Mouse (Mus musculus): ENCODE data around the gene Erlin1. TPM values are rescaled to one million over a fixed set of nuclear protein-coding genes. Genes with fewer than 3 reads are reported as not detected.

Erlin1 gene
- total RNA-seq, 2 experiments from 2014 or later, result 59.4 to 84.8 TPM

- no peak for ATAC-seq (ENCODE audit: poor library complexity, severe bottlenecking)
Measured at GRCm38 (mm10) chr19:44000720-44001119, 68.9 kb downstream of the Erlin1 start.

DNA sequence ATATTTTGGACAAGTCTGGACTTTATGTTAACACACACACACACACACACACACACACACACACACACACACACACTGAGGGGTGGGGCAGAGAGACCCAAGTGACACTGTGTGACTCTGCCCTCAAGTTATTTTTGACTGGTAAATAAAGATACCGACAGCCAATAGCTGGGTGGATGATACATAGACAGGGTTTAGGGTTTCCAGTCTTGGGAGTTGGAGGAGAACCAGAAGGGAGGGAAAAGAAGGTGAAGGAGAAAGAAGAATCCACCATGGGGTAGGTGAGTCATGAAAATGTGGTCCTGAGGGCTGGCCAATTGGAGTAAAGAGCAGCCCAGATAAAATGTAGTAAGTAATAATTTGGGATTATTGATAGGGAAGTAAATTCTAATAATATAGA is 69.5 kb downstream of the Erlin1 start:
- no peak for ATAC-seq (ENCODE audit: poor library complexity, severe bottlenecking)

- ATAC-seq (ENCODE audit: poor library complexity, severe bottlenecking), result no peak
Measured at GRCm38 (mm10) chr19:43998802-43999527, 70.6 kb downstream of the Erlin1 start.

GRCm38 (mm10) chr19:43998101-43998500 is 71.5 kb downstream of the Erlin1 start:
- no peak for ATAC-seq (ENCODE audit: poor library complexity, severe bottlenecking)

DNA sequence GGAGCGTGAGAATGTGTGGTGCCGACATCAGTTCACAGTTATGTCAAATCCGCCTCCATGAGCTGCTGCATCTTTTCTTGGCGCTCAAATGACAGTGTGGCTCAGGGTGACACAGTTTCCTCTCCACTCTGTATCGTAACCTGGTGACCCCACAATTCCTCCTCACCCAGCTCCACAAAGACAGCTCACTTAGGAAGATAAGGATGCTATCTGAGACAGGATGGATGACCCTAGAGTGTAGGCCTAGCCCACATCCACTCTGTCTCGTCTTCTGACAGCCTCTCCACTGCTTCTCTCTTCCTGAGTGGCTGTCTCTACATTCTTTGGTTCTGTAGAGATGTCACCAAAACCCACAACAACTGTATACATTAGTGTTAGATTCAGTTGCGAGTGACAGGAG is 74.2 kb downstream of the Erlin1 start:
- ATAC-seq (ENCODE audit: poor library complexity, severe bottlenecking), result no peak

- ATAC-seq (ENCODE audit: poor library complexity, severe bottlenecking), result no peak
Measured at GRCm38 (mm10) chr19:43992464-43992863, 77.1 kb downstream of the Erlin1 start.

DNA sequence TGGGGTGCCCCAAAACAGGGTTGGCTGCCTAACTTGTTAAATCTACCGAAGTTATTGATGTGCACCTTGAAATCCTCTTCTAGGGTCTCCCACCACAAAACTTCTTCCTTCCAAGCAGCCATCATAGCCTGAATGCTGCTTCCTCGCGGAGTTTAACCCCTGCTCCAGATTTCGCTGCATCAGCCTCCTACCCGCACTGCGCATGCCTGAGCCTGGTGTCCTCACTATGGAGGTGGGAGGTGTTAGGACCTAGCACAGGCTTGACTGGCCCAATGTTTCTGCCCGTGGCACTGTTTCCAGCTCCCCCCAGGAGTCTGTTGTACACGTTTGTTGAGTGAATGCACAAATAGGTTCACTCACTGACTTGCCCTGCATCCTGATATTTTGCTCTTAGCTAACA is 79.2 kb downstream of the Erlin1 start:
- no peak for ATAC-seq (ENCODE audit: poor library complexity, severe bottlenecking)

GRCm38 (mm10) chr19:43986069-43986794 is 83.4 kb downstream of the Erlin1 start, which contains the start of gene Cpn1:
Gene Cpn1 (minus strand): TSS chr19:43986556.
- ATAC-seq (ENCODE audit: poor library complexity, severe bottlenecking), result no peak

Other genes starting within 250 kb of the Erlin1 start
- 5.4 and 7.2 TPM in 2 replicates for gene Dnmbp, start 129.6 kb downstream of the Erlin1 start, total RNA-seq (2015)
- gene Dnmbp, start 129.6 kb downstream of the Erlin1 start, total RNA-seq (2017), result 9.7 and 11.1 TPM in 2 replicates
- gene Cpn1, start 83.2 kb downstream of the Erlin1 start, total RNA-seq (2015), result 0.16 TPM in 1 of 2 replicates, not detected in the other
- gene Cpn1, start 83.2 kb downstream of the Erlin1 start, total RNA-seq (2017), result 0.20 and 0.77 TPM in 2 replicates
- gene Cyp2c23, start 40.6 kb downstream of the Erlin1 start, total RNA-seq (2015), result not detected in 2 replicates
- not detected in 2 replicates for gene Cyp2c23, start 40.6 kb downstream of the Erlin1 start, total RNA-seq (2017)
- 48.1 and 59.7 TPM in 2 replicates for gene Chuk, start 37.7 kb upstream of the Erlin1 start, total RNA-seq (2015)
- 70.6 and 82.9 TPM in 2 replicates for gene Chuk, start 37.7 kb upstream of the Erlin1 start, total RNA-seq (2017)
- gene Cwf19l1, start 66.1 kb upstream of the Erlin1 start, total RNA-seq (2015), result 16.8 and 17.0 TPM in 2 replicates
- 19.0 and 30.9 TPM in 2 replicates for gene Cwf19l1, start 66.1 kb upstream of the Erlin1 start, total RNA-seq (2017)
- gene Bloc1s2, start 76.7 kb upstream of the Erlin1 start, total RNA-seq (2015), result 145 and 151 TPM in 2 replicates
- gene Bloc1s2, start 76.7 kb upstream of the Erlin1 start, total RNA-seq (2017), result 55.1 and 81.9 TPM in 2 replicates
- not detected in 2 replicates for gene Pkd2l1, start 122.7 kb upstream of the Erlin1 start, total RNA-seq (2015)
- not detected in 2 replicates for gene Pkd2l1, start 122.7 kb upstream of the Erlin1 start, total RNA-seq (2017)
- not detected in 2 replicates for gene Scd3, start 133.5 kb upstream of the Erlin1 start, total RNA-seq (2015)
- gene Scd3, start 133.5 kb upstream of the Erlin1 start, total RNA-seq (2017), result 0.04 TPM in 1 of 2 replicates, not detected in the other
- gene Scd2, start 223.9 kb upstream of the Erlin1 start, total RNA-seq (2015), result 30.0 and 33.3 TPM in 2 replicates
- 26.9 and 28.9 TPM in 2 replicates for gene Scd2, start 223.9 kb upstream of the Erlin1 start, total RNA-seq (2017)